In the genomic region with DNA sequence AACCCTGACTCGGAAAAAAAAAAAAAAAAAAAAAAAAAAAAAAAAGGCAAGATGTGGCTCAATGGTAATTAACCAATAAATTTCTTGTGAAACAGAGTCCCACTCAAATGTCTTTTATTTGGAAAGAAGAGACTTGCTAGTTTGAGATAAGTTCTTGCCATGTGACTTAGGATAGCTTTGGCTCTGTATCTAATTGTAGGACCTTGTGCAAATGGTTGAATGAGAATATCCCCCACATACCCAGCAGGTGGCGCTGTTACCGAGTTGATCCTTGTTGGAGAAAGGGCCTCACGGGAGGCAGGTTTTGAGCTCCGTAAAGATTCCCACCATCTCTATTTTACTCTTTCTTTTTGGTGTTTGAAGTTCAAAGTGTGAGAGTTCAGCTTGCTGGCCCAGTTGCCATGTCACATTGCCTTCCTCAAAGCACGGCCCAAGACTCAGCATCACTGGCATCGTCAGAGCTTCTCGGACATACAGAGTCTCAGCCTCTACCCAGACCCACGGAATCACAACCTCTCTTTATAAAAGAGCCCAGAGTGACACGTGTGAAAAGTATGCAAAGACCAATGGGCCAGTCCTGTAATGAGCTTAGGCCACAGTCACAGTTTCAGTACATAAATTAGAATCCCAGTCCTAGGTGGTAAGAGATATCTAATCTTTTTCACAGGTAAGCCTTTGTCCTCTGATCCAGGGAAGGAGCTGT, we compare ENCODE assay signal across 1 mouse cellular context.
TF ChIP-seq lines count a peak whose summit lies in the region.

No protein-coding gene starts in this region.

TF ChIP-seq in CH12.LX, 34 proteins besides CTCF, POLR2A, EP300 and RAD21 (continued from another document):
- TF ChIP-seq CHD1 (IDR thresholded peaks at IDR 0.05; ENCODE audit: low read depth, low read length): no peak
- TF ChIP-seq MXI1 (IDR thresholded peaks at IDR 0.05; ENCODE audit: low read depth, low read length): peak; percentile 1; the same call in 1 of the 2 replicates
- peak; percentile 34; the same call in 1 of the 2 replicates for TF ChIP-seq MAX (IDR thresholded peaks at IDR 0.05; ENCODE audit: low read length)
- TF ChIP-seq ZNF384 (IDR thresholded peaks at IDR 0.05; ENCODE audit: low read depth, low read length): peak; percentile 91
- TF ChIP-seq BHLHE40 (IDR thresholded peaks at IDR 0.05; ENCODE audit: low read depth, low read length): peak; percentile 76
- no peak for TF ChIP-seq NELFE (IDR thresholded peaks at IDR 0.05; ENCODE audit: low read depth, low read length)
- TF ChIP-seq ELF1 (IDR thresholded peaks at IDR 0.05; ENCODE audit: low read depth, low read length): no peak
- TF ChIP-seq TBP (conservative IDR thresholded peaks at IDR 0.05; ENCODE audit: low read depth, low read length): 0 out of 2 replicates have a peak, but pooled peaks have one; percentile 18
- no peak for TF ChIP-seq HCFC1 (IDR thresholded peaks at IDR 0.05; ENCODE audit: low read depth, low read length)
- no peak for TF ChIP-seq E2F4 (IDR thresholded peaks at IDR 0.05; ENCODE audit: insufficient replicate concordance, low read depth, low read length)
- TF ChIP-seq CHD2 (IDR thresholded peaks at IDR 0.05; ENCODE audit: low read length): no peak
- TF ChIP-seq ZKSCAN1 (IDR thresholded peaks at IDR 0.05; ENCODE audit: borderline replicate concordance, low read depth, low read length): no peak
- no peak; the same call in 1 of the 2 replicates for TF ChIP-seq USF2 (conservative IDR thresholded peaks at IDR 0.05; ENCODE audit: low read depth, low read length)
- peak; percentile 98 for TF ChIP-seq SMC3 (IDR thresholded peaks at IDR 0.05; ENCODE audit: low read depth, low read length)
- no peak for TF ChIP-seq POLR2AphosphoS2 (IDR thresholded peaks at IDR 0.05; ENCODE audit: low read depth, low read length)
- no peak for TF ChIP-seq MYC (IDR thresholded peaks at IDR 0.05; ENCODE audit: low read depth, low read length)
- no peak for TF ChIP-seq UBTF (IDR thresholded peaks at IDR 0.05; ENCODE audit: low read depth, low read length)
- TF ChIP-seq MAFK (IDR thresholded peaks at IDR 0.05; ENCODE audit: insufficient replicate concordance, low read length): no peak
- TF ChIP-seq ETS1 (conservative IDR thresholded peaks at IDR 0.05; ENCODE audit: low read depth, low read length): no peak
- no peak for TF ChIP-seq JUN (IDR thresholded peaks at IDR 0.05; ENCODE audit: insufficient read depth, low read depth, low read length)
- TF ChIP-seq TCF12 (IDR thresholded peaks at IDR 0.05; ENCODE audit: low read depth, low read length): no peak
- TF ChIP-seq NRF1 (IDR thresholded peaks at IDR 0.05; ENCODE audit: low read depth, low read length): no peak
- peak; percentile 51; the same call in 1 of the 2 replicates for TF ChIP-seq IRF4 (IDR thresholded peaks at IDR 0.05; ENCODE audit: low read depth, low read length)
- no peak for TF ChIP-seq ZMIZ1 (IDR thresholded peaks at IDR 0.05; ENCODE audit: low read depth, low read length)
- TF ChIP-seq RCOR1 (conservative IDR thresholded peaks at IDR 0.05; ENCODE audit: low read depth, low read length): no peak
- no peak for TF ChIP-seq SIN3A (IDR thresholded peaks at IDR 0.05; ENCODE audit: low read length)
- no peak for TF ChIP-seq KAT2A (IDR thresholded peaks at IDR 0.05; ENCODE audit: insufficient replicate concordance, low read length)
- TF ChIP-seq MEF2A (IDR thresholded peaks at IDR 0.05; ENCODE audit: borderline replicate concordance, low read depth, low read length): peak; percentile 35; the same call in 1 of the 2 replicates
- TF ChIP-seq ZC3H11A (IDR thresholded peaks at IDR 0.05; ENCODE audit: low read depth, low read length): peak; percentile 84
- no peak for TF ChIP-seq GABPA (IDR thresholded peaks at IDR 0.05; ENCODE audit: insufficient replicate concordance, low read depth, low read length)
- TF ChIP-seq PAX5 (IDR thresholded peaks at IDR 0.05; ENCODE audit: low read length): no peak
- TF ChIP-seq MAZ (IDR thresholded peaks at IDR 0.05; ENCODE audit: low read depth, low read length): no peak
